In the genomic region with DNA sequence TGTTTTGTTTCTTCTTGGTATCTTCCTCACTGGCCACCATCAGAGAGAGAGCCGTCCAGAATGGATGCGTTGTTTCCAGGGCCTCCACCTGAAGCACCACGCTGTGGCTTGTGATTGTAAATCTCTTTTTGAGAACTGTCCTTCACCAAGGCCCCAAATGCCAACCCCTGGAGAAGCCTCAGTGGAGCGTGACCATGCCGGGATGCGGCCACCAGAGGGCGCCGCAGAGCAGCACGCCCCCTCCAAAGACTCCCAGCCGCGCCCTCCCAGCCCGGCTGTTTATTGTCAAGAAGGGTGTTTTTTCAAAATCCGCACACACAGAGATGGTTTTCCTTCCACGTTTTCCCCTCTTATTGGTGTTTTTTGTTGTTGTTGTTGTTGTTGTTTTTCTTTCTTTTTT, we compare ENCODE assay signal across 8 mouse cellular contexts.
DNase-seq lines count a peak whose midpoint lies in the region; ATAC-seq and TF ChIP-seq lines count a peak whose summit lies in the region.

No protein-coding gene starts in this region.

- 3% methylated on average over 14 of the region's 14 CpGs for WGBS in forebrain, embryonic 10.5 days
- WGBS in lung, embryonic 15.5 days = 2% methylated on average over 14 of the region's 14 CpGs

- intact Hi-C loops in heart, postnatal 10 days (cut with DNase I) = loop anchor here (2.0 kb wide), 2 partner anchors 131 to 621 kb away; no protein-coding TSS in a partner anchor

- H3K27ac ChIP-seq in CH12.LX (ENCODE audit: insufficient read depth, low read depth) = no peak overlapping the region
- H3K27ac ChIP-seq in forebrain, embryonic 10.5 days = no peak overlapping the region
- no peak overlapping the region for H3K27ac ChIP-seq in lung, embryonic 15.5 days

- H3K36me3 ChIP-seq in CH12.LX (replicated peaks in 1 of 2; ENCODE audit: control insufficient read depth in 1 of 2, insufficient read depth in 1 of 2, low read length in 1 of 2) = no peaks in the 10 kb centered on the region
- no peaks in the 10 kb centered on the region for H3K36me3 ChIP-seq in forebrain, embryonic 10.5 days (replicated peaks)
- H3K36me3 ChIP-seq in lung, embryonic 15.5 days = no peaks in the 10 kb centered on the region

- H3K27me3 ChIP-seq in CH12.LX (replicated peaks) = no peaks in the 10 kb centered on the region
- H3K27me3 ChIP-seq in forebrain, embryonic 10.5 days (ENCODE audit: poor library complexity, severe bottlenecking) = no peaks in the 10 kb centered on the region
- no peaks in the 10 kb centered on the region for H3K27me3 ChIP-seq in lung, embryonic 15.5 days

- no peak for TF ChIP-seq POLR2A in CH12.LX (IDR thresholded peaks at IDR 0.05; ENCODE audit: low read depth, low read length)

- no peak overlapping the region for H3K4me2 ChIP-seq in CH12.LX (ENCODE audit: insufficient read depth, low read depth, poor library complexity, severe bottlenecking)
- no peak overlapping the region; the same call in 1 of the 2 replicates for H3K4me2 ChIP-seq in lung, embryonic 15.5 days

- no peaks in the 10 kb centered on the region for H3K79me2 ChIP-seq in CH12.LX (replicated peaks; ENCODE audit: control insufficient read depth, extremely low read depth, insufficient read depth, poor library complexity, severe bottlenecking)

- no peak overlapping the region for H3K9ac ChIP-seq in CH12.LX (ENCODE audit: insufficient read depth, low read depth)
- H3K9ac ChIP-seq in lung, embryonic 15.5 days = no peak overlapping the region

- TF ChIP-seq EP300 in CH12.LX (IDR thresholded peaks at IDR 0.05; ENCODE audit: low read length) = no peak

- ATAC-seq in lung, embryonic 15.5 days (ENCODE audit: borderline replicate concordance, extremely low read depth, low FRiP score, low TSS enrichment) = peak; percentile 60; the same call in 1 of the 2 replicates

- H3K4me1 ChIP-seq in CH12.LX (ENCODE audit: control insufficient read depth in 1 of 2, insufficient read depth in 2 of 2) = peaks cover 0 to 3% of the 10 kb centered on the region in 2 experiments; a peak in 1 of 4 replicates
- 0 out of 2 replicates have a peak, but pooled peaks cover 3% of the 10 kb centered on the region for H3K4me1 ChIP-seq in forebrain, embryonic 10.5 days
- peaks cover 5% of the 10 kb centered on the region; the same call in 1 of the 2 replicates for H3K4me1 ChIP-seq in lung, embryonic 15.5 days

- dilution Hi-C loops in CH12.LX (cut with MboI; ENCODE audit: extremely low pct_ligation_motif_present, extremely low pct_unique_long_range_greater_than_20kb, low sequenced_read_pairs) = no loop called here

- H3K4me3 ChIP-seq in CH12.LX (replicated peaks in 1 of 3; ENCODE audit: low read depth in 2 of 3, low read length in 2 of 3, poor library complexity in 1 of 3) = no peak overlapping the region
- no peak overlapping the region for H3K4me3 ChIP-seq in forebrain, embryonic 10.5 days
- H3K4me3 ChIP-seq in lung, embryonic 15.5 days = no peak overlapping the region

- in situ Hi-C loops in CH12.LX (cut with MboI; ENCODE audit: low pct_ligation_motif_present, low pct_unique_long_range_greater_than_20kb, low sequenced_read_pairs) = loop anchor here (25.0 kb wide), 2 partner anchors 384 to 609 kb away; no protein-coding TSS in a partner anchor

- H3K9me3 ChIP-seq in CH12.LX (replicated peaks; ENCODE audit: low read length) = no peaks in the 10 kb centered on the region
- H3K9me3 ChIP-seq in forebrain, embryonic 10.5 days = no peaks in the 10 kb centered on the region
- no peaks in the 10 kb centered on the region for H3K9me3 ChIP-seq in lung, embryonic 15.5 days

- peak; percentile 47 for DNase-seq in CH12.LX (ENCODE audit: extremely low read depth)
- DNase-seq in brain, embryonic 18.5 days (ENCODE audit: low read depth, low spot score) = peak; percentile 8
- DNase-seq in forebrain, embryonic 10.5 days (ENCODE audit: extremely low spot score, low spot score) = peak; percentile 73
- DNase-seq in heart, postnatal 10 days = peak; percentile 72 to 86
- DNase-seq in kidney, postnatal 36 days = peak; percentile 59 to 86
- peak; percentile 28 for DNase-seq in ovary, adult 18-20 months (ENCODE audit: low spot score)
- peak; percentile 74 for DNase-seq in thymus, postnatal 0 days (ENCODE audit: low spot score)

- TF ChIP-seq CTCF in CH12.LX (conservative IDR thresholded peaks at IDR 0.05 in 1 of 2, IDR thresholded peaks at IDR 0.05 in 1 of 2; ENCODE audit: low read depth in 2 of 2, low read length in 2 of 2) = peak; percentile 57 to 84

- peak; percentile 63 for TF ChIP-seq RAD21 in CH12.LX (IDR thresholded peaks at IDR 0.05; ENCODE audit: low read depth, low read length)

TF ChIP-seq in CH12.LX, 34 proteins besides CTCF, POLR2A, EP300 and RAD21:
- TF ChIP-seq ETS1 (conservative IDR thresholded peaks at IDR 0.05; ENCODE audit: low read depth, low read length) (no peak), E2F4 (IDR thresholded peaks at IDR 0.05; ENCODE audit: insufficient replicate concordance, low read depth, low read length) (no peak), IRF4 (IDR thresholded peaks at IDR 0.05; ENCODE audit: low read depth, low read length) (no peak), NRF1 (IDR thresholded peaks at IDR 0.05; ENCODE audit: low read depth, low read length) (no peak), UBTF (IDR thresholded peaks at IDR 0.05; ENCODE audit: low read depth, low read length) (no peak), TBP (conservative IDR thresholded peaks at IDR 0.05; ENCODE audit: low read depth, low read length) (no peak), CHD1 (IDR thresholded peaks at IDR 0.05; ENCODE audit: low read depth, low read length) (no peak), CHD2 (IDR thresholded peaks at IDR 0.05; ENCODE audit: low read length) (no peak), GABPA (IDR thresholded peaks at IDR 0.05; ENCODE audit: insufficient replicate concordance, low read depth, low read length) (no peak), ZNF384 (IDR thresholded peaks at IDR 0.05; ENCODE audit: low read depth, low read length) (no peak), NELFE (IDR thresholded peaks at IDR 0.05; ENCODE audit: low read depth, low read length) (no peak), SMC3 (IDR thresholded peaks at IDR 0.05; ENCODE audit: low read depth, low read length) (peak; percentile 83), MAZ (IDR thresholded peaks at IDR 0.05; ENCODE audit: low read depth, low read length) (0 out of 2 replicates have a peak, but pooled peaks have one; percentile 32), MYC (IDR thresholded peaks at IDR 0.05; ENCODE audit: low read depth, low read length) (0 out of 2 replicates have a peak, but pooled peaks have one; percentile 19), MAX (IDR thresholded peaks at IDR 0.05; ENCODE audit: low read length) (0 out of 2 replicates have a peak, but pooled peaks have one; percentile 22), JUN (IDR thresholded peaks at IDR 0.05; ENCODE audit: insufficient read depth, low read depth, low read length) (no peak), RCOR1 (conservative IDR thresholded peaks at IDR 0.05; ENCODE audit: low read depth, low read length) (no peak), PAX5 (IDR thresholded peaks at IDR 0.05; ENCODE audit: low read length) (no peak), TCF12 (IDR thresholded peaks at IDR 0.05; ENCODE audit: low read depth, low read length) (0 out of 2 replicates have a peak, but pooled peaks have one; percentile 6), POLR2AphosphoS2 (IDR thresholded peaks at IDR 0.05; ENCODE audit: low read depth, low read length) (no peak), KAT2A (IDR thresholded peaks at IDR 0.05; ENCODE audit: insufficient replicate concordance, low read length) (no peak), HCFC1 (IDR thresholded peaks at IDR 0.05; ENCODE audit: low read depth, low read length) (no peak)
TF ChIP-seq in CH12.LX: peak in this region for 5.

Comparison
In these comparisons a context has a peak if more than half of its experiments do, and no peak if none do; other contexts are left out.
1. DNase-seq: peak in every context shown above with its lines; median percentile 79 in heart, postnatal 10 days; 74 in thymus, postnatal 0 days; 73 in forebrain, embryonic 10.5 days; 72 in kidney, postnatal 36 days; 47 in CH12.LX; 28 in ovary, adult 18-20 months; 8 in brain, embryonic 18.5 days.